Comparison of ENCODE assay signal across 10 mouse cellular contexts in genomic region chr19:5840890-5841388, GRCm38 (mm10). TPM values are rescaled to one million over a fixed set of nuclear protein-coding genes. Genes with fewer than 3 reads are reported as not detected.
DNase-seq lines count a peak whose midpoint lies in the region; ATAC-seq and TF ChIP-seq lines count a peak whose summit lies in the region.
"Had no signal": no experiment of that assay in that cellular context is flagged by ENCODE, and none has a peak within 500 bp of the region (broad histone marks: within the 10 kb centered on the region; RNA-seq: fewer than 3 reads in every experiment).

No protein-coding gene starts in this region.

- in situ Hi-C loops in CH12.LX (cut with MboI; ENCODE audit: low pct_ligation_motif_present, low pct_unique_long_range_greater_than_20kb, low sequenced_read_pairs) = no loop called here

- dilution Hi-C loops in CH12.LX (cut with MboI; ENCODE audit: extremely low pct_ligation_motif_present, extremely low pct_unique_long_range_greater_than_20kb, low sequenced_read_pairs) = no loop called here

- H3K9me3 ChIP-seq in CH12.LX (replicated peaks; ENCODE audit: low read length) = no peaks in the 10 kb centered on the region
- H3K9me3 ChIP-seq in liver, embryonic 13.5 days (replicated peaks) = no peaks in the 10 kb centered on the region

- no peak for ATAC-seq in liver, embryonic 13.5 days (ENCODE audit: low read depth)
- ATAC-seq: forebrain, embryonic 16.5 days had no signal

- no peak for TF ChIP-seq CTCF in CH12.LX (conservative IDR thresholded peaks at IDR 0.05 in 1 of 2, IDR thresholded peaks at IDR 0.05 in 1 of 2; ENCODE audit: low read depth in 2 of 2, low read length in 2 of 2)

- WGBS in liver, embryonic 13.5 days (ENCODE audit: insufficient replicate concordance) = 85% methylated on average over 9 of the region's 9 CpGs

- no peak for TF ChIP-seq POLR2A in CH12.LX (IDR thresholded peaks at IDR 0.05; ENCODE audit: low read depth, low read length)

- H3K79me2 ChIP-seq in CH12.LX (replicated peaks; ENCODE audit: control insufficient read depth, extremely low read depth, insufficient read depth, poor library complexity, severe bottlenecking) = peaks cover 44% of the 10 kb centered on the region

- peak overlapping the region; percentile 64 for H3K27ac ChIP-seq in CH12.LX (ENCODE audit: insufficient read depth, low read depth)
- H3K27ac ChIP-seq in liver, embryonic 13.5 days = peak overlapping the region; percentile 99

- peak overlapping the region; percentile 94 for H3K4me2 ChIP-seq in CH12.LX (ENCODE audit: insufficient read depth, low read depth, poor library complexity, severe bottlenecking)
- H3K4me2 ChIP-seq in liver, embryonic 13.5 days = peak overlapping the region; percentile 84

- H3K9ac ChIP-seq in CH12.LX (ENCODE audit: insufficient read depth, low read depth) = peak overlapping the region; percentile 99
- peak overlapping the region; percentile 56; the same call in 1 of the 2 replicates for H3K9ac ChIP-seq in liver, embryonic 13.5 days

- H3K27me3 ChIP-seq in CH12.LX (replicated peaks) = no peaks in the 10 kb centered on the region
- H3K27me3 ChIP-seq in liver, embryonic 13.5 days = no peaks in the 10 kb centered on the region

- TF ChIP-seq RAD21 in CH12.LX (IDR thresholded peaks at IDR 0.05; ENCODE audit: low read depth, low read length) = no peak

- H3K36me3 ChIP-seq in CH12.LX (replicated peaks in 1 of 2; ENCODE audit: control insufficient read depth in 1 of 2, insufficient read depth in 1 of 2, low read length in 1 of 2) = peaks cover 9 to 24% of the 10 kb centered on the region in 2 experiments
- no peaks in the 10 kb centered on the region for H3K36me3 ChIP-seq in liver, embryonic 13.5 days

- DNase-seq in adrenal gland, postnatal 10 days = peak; percentile 7
- no peak for DNase-seq in adrenal gland, adult 18-20 months (ENCODE audit: low spot score in 2 of 2)
- peak; percentile 31 for DNase-seq in kidney, adult 9 months
- DNase-seq in kidney, postnatal 4 days = no peak
- DNase-seq in CH12.LX (ENCODE audit: extremely low read depth) = no peak
- no peak for DNase-seq in liver, embryonic 13.5 days
- DNase-seq in ovary, postnatal 14 days (ENCODE audit: low spot score) = no peak
- no peak for DNase-seq in thymus, postnatal 10 days (ENCODE audit: low spot score in 2 of 2)
- DNase-seq: cerebellum, adult 11-12 months had no signal

- no peak for TF ChIP-seq EP300 in CH12.LX (IDR thresholded peaks at IDR 0.05; ENCODE audit: low read length)

- H3K4me3 ChIP-seq in CH12.LX (replicated peaks in 1 of 3; ENCODE audit: low read depth in 2 of 3, low read length in 2 of 3, poor library complexity in 1 of 3) = peak overlapping the region in 2 of 3 experiments; percentile 42 to 68
- H3K4me3 ChIP-seq in liver, embryonic 13.5 days (replicated peaks) = peak overlapping the region; percentile 66

- peaks cover 24 to 64% of the 10 kb centered on the region in 2 experiments for H3K4me1 ChIP-seq in CH12.LX (ENCODE audit: control insufficient read depth in 1 of 2, insufficient read depth in 2 of 2)
- peaks cover 81% of the 10 kb centered on the region for H3K4me1 ChIP-seq in liver, embryonic 13.5 days (replicated peaks)

TF ChIP-seq in CH12.LX, 34 proteins besides CTCF, POLR2A, EP300 and RAD21:
- TF ChIP-seq MEF2A (IDR thresholded peaks at IDR 0.05; ENCODE audit: borderline replicate concordance, low read depth, low read length) (0 out of 2 replicates have a peak, but pooled peaks have one; percentile 40), USF1 (IDR thresholded peaks at IDR 0.05; ENCODE audit: low read depth, low read length) (no peak), ELF1 (IDR thresholded peaks at IDR 0.05; ENCODE audit: low read depth, low read length) (no peak), CHD1 (IDR thresholded peaks at IDR 0.05; ENCODE audit: low read depth, low read length) (no peak), MAFK (IDR thresholded peaks at IDR 0.05; ENCODE audit: insufficient replicate concordance, low read length) (no peak), BHLHE40 (IDR thresholded peaks at IDR 0.05; ENCODE audit: low read depth, low read length) (peak; percentile 54; the same call in 1 of the 2 replicates), NELFE (IDR thresholded peaks at IDR 0.05; ENCODE audit: low read depth, low read length) (no peak; the same call in 1 of the 2 replicates), ZNF384 (IDR thresholded peaks at IDR 0.05; ENCODE audit: low read depth, low read length) (peak; percentile 93), E2F4 (IDR thresholded peaks at IDR 0.05; ENCODE audit: insufficient replicate concordance, low read depth, low read length) (no peak), MXI1 (IDR thresholded peaks at IDR 0.05; ENCODE audit: low read depth, low read length) (no peak), RCOR1 (conservative IDR thresholded peaks at IDR 0.05; ENCODE audit: low read depth, low read length) (no peak), POLR2AphosphoS2 (IDR thresholded peaks at IDR 0.05; ENCODE audit: low read depth, low read length) (no peak), USF2 (conservative IDR thresholded peaks at IDR 0.05; ENCODE audit: low read depth, low read length) (no peak), MYC (IDR thresholded peaks at IDR 0.05; ENCODE audit: low read depth, low read length) (no peak), KAT2A (IDR thresholded peaks at IDR 0.05; ENCODE audit: insufficient replicate concordance, low read length) (no peak), JUND (conservative IDR thresholded peaks at IDR 0.05; ENCODE audit: low read depth, low read length) (no peak), SIN3A (IDR thresholded peaks at IDR 0.05; ENCODE audit: low read length) (0 out of 2 replicates have a peak, but pooled peaks have one; percentile 6)
TF ChIP-seq in CH12.LX: peak in this region for 4.

RNA-seq across cellular contexts. Expression of gene Frmd8, which starts 34.1 kb away (rescaled TPM):
- total RNA-seq in adrenal gland, postnatal 10 days (2021) = 10 to 100 TPM; 29.0 to 34.8 TPM
- 10 to 100 TPM; 21.1 to 42.8 TPM for total RNA-seq in adrenal gland, adult 18-20 months (2021)
- total RNA-seq in CH12.LX (2012; rRNA removed) (29.0 and 30.7 TPM in 2 replicates), CH12.LX (2014; rRNA removed) (13.5 and 15.5 TPM in 2 replicates)
- polyA plus RNA-seq in CH12.LX (2012; ENCODE audit: insufficient read length, low read depth) = 25.2 and 25.4 TPM in 2 replicates
- 13.9 and 15.8 TPM in 2 replicates for polyA plus RNA-seq in liver, embryonic 13.5 days (2015; fragmentation: Nextera tagmentation; extraction: Ambion mirVana)

RNA-seq across cellular contexts. Expression of gene Slc25a45, which starts 36.7 kb away (rescaled TPM):
- 10 to 100 TPM; 13.4 to 14.2 TPM for total RNA-seq in adrenal gland, postnatal 10 days (2021)
- 10 to 100 TPM in 1 of 2 experiments, 1 to 10 TPM in 1; 4.9 to 19.0 TPM for total RNA-seq in adrenal gland, adult 18-20 months (2021)
- 20.6 and 23.1 TPM in 2 replicates for total RNA-seq in CH12.LX (2012; rRNA removed)
- 27.6 and 33.0 TPM in 2 replicates for total RNA-seq in CH12.LX (2014; rRNA removed)
- polyA plus RNA-seq in CH12.LX (2012; ENCODE audit: insufficient read length, low read depth) = 20.8 and 22.7 TPM in 2 replicates
- polyA plus RNA-seq in liver, embryonic 13.5 days (2015; fragmentation: Nextera tagmentation; extraction: Ambion mirVana) = 5.7 and 6.8 TPM in 2 replicates

RNA-seq across cellular contexts. Expression of gene Tigd3, which starts 53.0 kb away (rescaled TPM):
- total RNA-seq in adrenal gland, postnatal 10 days (2021) = 1 to 10 TPM; 1.6 to 1.9 TPM
- 1 to 10 TPM in 1 of 2 experiments, under 1 TPM in 1; 0.90 to 1.1 TPM for total RNA-seq in adrenal gland, adult 18-20 months (2021)
- total RNA-seq in CH12.LX (2012; rRNA removed) (1.6 and 2.1 TPM in 2 replicates), CH12.LX (2014; rRNA removed) (0.62 and 0.67 TPM in 2 replicates)
- 1.2 and 1.4 TPM in 2 replicates for polyA plus RNA-seq in CH12.LX (2012; ENCODE audit: insufficient read length, low read depth)
- polyA plus RNA-seq in liver, embryonic 13.5 days (2015; fragmentation: Nextera tagmentation; extraction: Ambion mirVana) = 2.5 TPM in 2 replicates

Comparison
In these comparisons a context has a peak if more than half of its experiments do, and no peak if none do; other contexts are left out.
1. DNase-seq: peak in adrenal gland, postnatal 10 days (single experiment) and kidney, adult 9 months (single experiment); none in adrenal gland, adult 18-20 months (0 of 2), kidney, postnatal 4 days (0 of 2), CH12.LX (single experiment), liver, embryonic 13.5 days (single experiment), ovary, postnatal 14 days (single experiment) and thymus, postnatal 10 days (0 of 2).